Mouse (Mus musculus) right cerebral cortex, adult 18-20 months (tissue): Measurements from ENCODE around the gene Olfr1418.

Experiments used
- DNase-seq: peaks from one replicate; pipeline ENCODE4 v3.0.0; 2022; ENCODE audit warnings: mixed read lengths

The Olfr1418 gene

DNA sequence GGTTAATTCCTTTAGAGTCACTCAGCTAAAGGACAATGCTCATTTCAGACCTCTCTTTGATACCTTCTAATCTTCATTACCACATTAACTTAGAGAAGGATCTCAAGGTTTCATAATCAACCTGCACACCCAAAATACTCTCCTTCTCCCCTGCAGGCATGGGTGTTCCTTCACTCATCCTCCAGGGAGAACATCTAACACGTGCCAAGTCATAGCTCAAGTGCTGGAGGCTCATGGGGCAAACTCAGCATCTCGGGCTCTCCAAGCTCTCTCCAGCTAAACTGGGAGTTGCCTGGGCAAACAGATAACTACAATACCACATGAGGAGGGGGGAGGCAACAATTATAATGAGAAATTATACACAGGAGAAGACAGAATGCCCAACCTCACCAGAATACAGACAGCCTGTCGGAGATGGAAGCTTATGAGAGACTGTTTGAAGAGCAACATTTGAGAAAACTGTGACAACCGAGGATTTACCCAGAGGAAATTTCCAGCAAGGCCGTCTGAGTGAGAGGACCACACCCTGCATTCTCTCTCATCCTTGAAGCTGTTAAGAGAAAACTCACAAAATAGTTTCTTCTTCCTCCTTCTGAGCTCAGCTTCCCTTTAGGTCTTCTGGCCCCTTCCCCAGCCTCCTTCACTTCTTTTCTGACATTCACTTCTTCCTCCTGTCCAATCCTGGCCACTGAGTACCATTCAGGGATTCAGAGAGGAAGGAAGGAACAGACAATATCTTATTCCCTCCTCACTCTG, 50.7 kb downstream of the Olfr1418 start:
- DNase-seq = no peak

DNA sequence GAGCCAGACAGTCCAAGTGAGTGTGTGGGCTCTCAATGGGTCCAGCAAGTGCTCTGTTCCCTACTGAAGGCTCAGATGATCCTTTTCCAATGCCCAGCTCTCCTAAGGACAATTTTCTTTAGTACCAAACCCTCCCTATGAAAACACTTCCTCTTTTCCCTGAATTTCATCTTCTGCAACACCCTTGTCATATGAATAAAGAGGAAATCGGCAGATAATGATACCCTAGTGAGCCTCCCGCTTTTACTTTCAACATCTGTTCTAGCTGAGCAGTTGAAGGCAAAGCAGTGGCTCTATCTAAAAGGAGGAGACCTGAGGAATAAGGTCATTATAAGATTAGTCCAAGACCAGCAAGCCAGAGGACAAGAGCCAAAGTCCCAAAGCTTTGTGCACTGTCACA, 52.4 kb downstream of the Olfr1418 start:
- no peak for DNase-seq

DNA sequence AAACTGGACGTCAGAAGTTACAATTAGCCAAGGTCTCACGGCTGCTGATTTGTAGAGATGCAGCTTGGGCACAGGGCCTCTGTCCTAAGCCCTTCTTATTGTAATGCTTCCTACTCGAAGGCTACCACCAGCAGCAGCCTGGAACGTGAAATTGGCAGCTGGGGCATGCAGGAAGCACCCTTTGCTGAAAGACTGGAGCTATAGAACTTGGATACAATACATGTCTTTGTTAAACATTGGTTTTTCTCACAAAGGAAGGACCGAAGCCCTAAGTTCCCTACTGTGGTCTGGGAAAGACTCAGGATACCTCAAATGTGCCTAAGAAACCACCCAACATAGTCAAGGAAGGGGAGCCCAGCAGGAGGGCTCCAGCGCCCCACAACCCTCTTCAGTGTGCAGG, 53.0 kb downstream of the Olfr1418 start:
- DNase-seq = no peak

DNA sequence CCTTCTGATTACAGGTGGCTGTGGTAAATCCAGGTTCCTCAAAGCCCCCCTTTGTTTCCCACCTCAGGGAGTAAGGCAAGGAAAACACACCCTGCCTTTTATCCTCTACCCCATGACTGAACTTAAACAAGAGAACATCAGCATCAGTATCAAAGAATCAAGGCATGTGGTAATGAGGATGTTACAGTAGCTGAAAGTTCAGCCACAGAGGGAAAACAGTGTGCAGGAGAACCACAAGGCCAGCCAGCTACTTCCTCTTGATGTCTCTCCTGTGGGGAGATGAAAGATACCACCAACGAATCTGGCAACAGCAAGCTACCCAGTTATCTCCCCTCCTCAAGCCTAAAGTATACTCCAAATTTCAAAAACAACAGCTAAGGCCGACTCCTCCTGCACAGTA, 53.6 kb downstream of the Olfr1418 start:
- no peak for DNase-seq

DNA sequence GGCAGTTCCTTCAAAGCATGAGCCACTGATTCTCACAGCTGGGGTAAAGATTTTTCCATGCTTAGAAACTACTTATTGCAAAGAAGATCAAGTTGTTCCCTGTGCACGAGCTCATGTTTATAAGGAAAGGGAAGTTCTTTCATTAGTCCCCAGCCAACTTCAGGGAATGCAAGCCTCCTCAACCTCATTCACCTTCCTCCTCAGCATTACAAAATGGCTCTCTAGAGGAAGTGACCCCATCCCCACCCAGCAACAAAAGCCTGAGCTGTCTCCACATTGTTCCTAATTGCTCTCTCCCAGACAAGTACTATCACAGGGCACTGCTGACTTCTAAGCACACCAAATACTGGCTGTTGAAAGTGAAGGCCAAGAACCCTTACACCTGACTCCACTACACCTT, 56.4 kb downstream of the Olfr1418 start:
- no peak for DNase-seq
